Mouse (Mus musculus) lung, adult 2 months (tissue): ENCODE results near the gene Fut1.

ENCODE experiments used
- CTCF ChIP-seq: fragments of 200-500 bp; IDR thresholded peaks from 2 replicates; pipeline ENCODE4 v1.5.1; 2011; ENCODE audit warnings: mild to moderate bottlenecking, low read length, control low read depth; ENCODE audit not compliant: insufficient read depth
- POLR2A ChIP-seq: fragments of 200-500 bp; IDR thresholded peaks from 2 replicates; pipeline ENCODE4 v1.6.1; 2011; ENCODE audit warnings: low read depth, mild to moderate bottlenecking, control low read depth, low read length, borderline replicate concordance; ENCODE audit errors: extremely low read depth

DNA sequence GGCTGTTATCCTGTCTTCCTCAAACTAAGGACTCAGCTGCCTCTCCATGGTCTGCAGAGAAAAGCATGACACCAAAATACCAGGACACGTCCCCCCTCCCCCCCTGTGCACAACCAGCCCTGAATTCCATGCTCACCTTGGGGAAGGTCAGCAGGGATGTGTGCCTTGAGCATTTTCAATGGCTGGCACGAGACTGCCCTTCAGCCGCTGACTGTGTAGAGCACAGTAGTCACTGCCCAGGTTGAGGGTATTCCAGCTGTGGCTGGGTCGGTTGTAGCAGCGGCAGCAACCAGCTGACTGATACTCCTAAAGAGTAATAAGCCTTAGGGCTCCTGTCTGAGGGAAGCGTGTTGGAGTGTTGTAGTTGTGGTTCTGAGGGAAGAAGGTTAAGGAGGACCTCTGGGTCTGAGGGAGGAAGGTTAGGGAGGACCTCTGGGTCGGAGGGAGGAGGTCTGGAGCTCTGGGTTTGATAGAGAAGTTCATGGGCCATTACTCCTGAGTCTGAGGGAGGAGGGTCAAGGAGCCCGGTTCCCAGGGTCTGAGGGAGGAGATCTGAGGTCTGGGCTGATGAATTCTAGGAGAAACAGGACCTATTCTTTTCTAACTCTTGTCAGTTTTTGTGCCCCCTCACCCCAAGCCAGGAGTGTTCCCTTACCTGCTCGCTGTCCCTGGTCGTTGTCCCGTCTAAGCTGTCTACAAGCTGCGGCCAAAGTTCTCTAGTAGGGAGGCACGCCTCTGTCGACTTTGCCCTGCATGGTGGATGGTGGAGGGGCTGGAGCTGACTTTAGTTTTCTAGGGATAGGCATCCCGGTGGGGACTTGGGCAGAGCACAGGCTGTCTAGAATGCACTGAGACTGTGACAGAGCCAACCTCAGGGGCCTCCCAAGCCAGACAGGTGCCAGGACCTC, 42.4 kb upstream of the Fut1 start:
- TF ChIP-seq POLR2A = no peak
- no peak for TF ChIP-seq CTCF
